Mouse (Mus musculus): Measurements from ENCODE around the gene Olfr318.
A peak's percentile ranks its signal among the peaks of the same experiment; 100 is the strongest.
"Not testable (repeated sequence)": the region's sequence is repeated elsewhere in the genome, so short reads cannot be mapped to it uniquely, and the experiment has no call there.

Gene Olfr318

GRCm38 (mm10) chr11:58723914-58724313 lies at the start of gene Olfr318:
Gene Olfr318 (minus strand): TSS chr11:58724014.
- DNase-seq (ENCODE audit: low spot score): no peak

- no peak for DNase-seq (ENCODE audit: low spot score)
Observed at GRCm38 (mm10) chr11:58772888-58773287, 49.1 kb upstream of the Olfr318 start, which contains the start of gene Olfr315. Gene Olfr315 (plus strand): TSS chr11:58773188.

- no peak for DNase-seq (ENCODE audit: low spot score)
Observed at GRCm38 (mm10) chr11:58752434-58752833, 28.6 kb upstream of the Olfr318 start, which contains the start of gene Olfr316. Gene Olfr316 (plus strand): TSS chr11:58752734.

- peak; percentile 22 for DNase-seq (ENCODE audit: low spot score)
Observed at GRCm38 (mm10) chr11:58751096-58751495, 27.3 kb upstream of the Olfr318 start.

- no peak for DNase-seq (ENCODE audit: low spot score)
Observed at GRCm38 (mm10) chr11:58738792-58739262, 15.0 kb upstream of the Olfr318 start, which contains the start of gene Olfr317. Gene Olfr317 (minus strand): TSS chr11:58739212.

GRCm38 (mm10) chr11:58733372-58733771 lies 9.6 kb upstream of the Olfr318 start:
- no peak for DNase-seq (ENCODE audit: low spot score)

GRCm38 (mm10) chr11:58727896-58728650 lies 4.3 kb upstream of the Olfr318 start:
- not testable (repeated sequence) for DNase-seq (ENCODE audit: low spot score)

GRCm38 (mm10) chr11:58719701-58720100 lies 4.1 kb downstream of the Olfr318 start:
- DNase-seq (ENCODE audit: low spot score): no peak

- DNase-seq (ENCODE audit: low spot score): not testable (repeated sequence)
Observed at GRCm38 (mm10) chr11:58717723-58718122, 6.1 kb downstream of the Olfr318 start.

GRCm38 (mm10) chr11:58709086-58709485 lies 14.7 kb downstream of the Olfr318 start:
- no peak for DNase-seq (ENCODE audit: low spot score)

GRCm38 (mm10) chr11:58698862-58699261 lies 25.0 kb downstream of the Olfr318 start, which contains the start of gene Olfr319:
Gene Olfr319 (plus strand): TSS chr11:58699162.
- no peak for DNase-seq (ENCODE audit: low spot score)

- no peak for DNase-seq (ENCODE audit: low spot score)
Observed at GRCm38 (mm10) chr11:58680799-58681198, 43.0 kb downstream of the Olfr318 start, which contains the start of gene Olfr320. Gene Olfr320 (plus strand): TSS chr11:58681099.

GRCm38 (mm10) chr11:58671825-58672224 lies 52.0 kb downstream of the Olfr318 start:
- no peak for DNase-seq (ENCODE audit: low spot score)

GRCm38 (mm10) chr11:58669252-58669651 lies 54.6 kb downstream of the Olfr318 start:
- DNase-seq (ENCODE audit: low spot score): no peak
